Mouse (Mus musculus): Measurements from ENCODE around the gene Cfb.
"Not testable (repeated sequence)": the region's sequence is repeated elsewhere in the genome, so short reads cannot be mapped to it uniquely, and the experiment has no call there.

- TF ChIP-seq POLR2A (IDR thresholded peaks at IDR 0.05; ENCODE audit: borderline replicate concordance, extremely low read depth, low read depth, low read length); CTCF (IDR thresholded peaks at IDR 0.05; ENCODE audit: insufficient read depth, low read length): not testable (repeated sequence)
These were observed 31.5 kb downstream of the Cfb start for GRCm38 (mm10) chr17:34830776-34831175.

Measured in lung, adult 2 months (tissue).